Mouse (Mus musculus) bone marrow, adult 2 months (tissue): ENCODE measurements at regions not wholly inside any gene's neighbourhood (a gene's known extent, or its start where the extent isn't known, plus 50 kb on each side); places are given as distances from the start of the nearest gene placed in this dataset.

Experiments
- CTCF ChIP-seq: fragments of 200-500 bp; IDR thresholded peaks from 2 replicates; pipeline ENCODE4 v1.5.1; 2011; ENCODE audit warnings: low read length, control low read depth; ENCODE audit not compliant: control insufficient read depth, insufficient read depth
- POLR2A ChIP-seq: fragments of 200-500 bp; IDR thresholded peaks from 2 replicates; pipeline ENCODE4 v1.6.1; 2011; ENCODE audit warnings: low read depth, mild to moderate bottlenecking, control low read depth, low read length, borderline replicate concordance; ENCODE audit not compliant: control insufficient read depth

DNA sequence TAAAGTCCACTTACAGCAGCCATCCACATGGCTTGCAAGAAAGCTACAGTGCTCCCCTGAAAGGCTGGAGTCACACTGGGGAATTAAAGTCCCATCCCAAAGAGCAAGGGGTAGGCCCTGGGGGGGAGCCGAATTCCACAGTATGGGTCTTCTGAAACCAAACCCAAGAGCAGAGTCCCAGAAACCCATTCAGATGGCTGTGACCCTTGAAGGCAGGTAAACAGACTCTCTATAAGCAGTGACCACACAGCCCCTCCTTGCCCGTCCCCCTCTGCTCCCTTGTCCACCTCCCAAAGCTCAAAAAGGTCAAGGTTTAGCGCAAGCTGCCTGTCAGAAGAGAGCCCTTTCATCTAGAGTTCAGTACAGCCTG is 176.9 kb upstream of the Bmp4 start:
- TF ChIP-seq CTCF (no peak), POLR2A (no peak)
